Comparison of ENCODE assay signal across 9 mouse cellular contexts in the genomic region with DNA sequence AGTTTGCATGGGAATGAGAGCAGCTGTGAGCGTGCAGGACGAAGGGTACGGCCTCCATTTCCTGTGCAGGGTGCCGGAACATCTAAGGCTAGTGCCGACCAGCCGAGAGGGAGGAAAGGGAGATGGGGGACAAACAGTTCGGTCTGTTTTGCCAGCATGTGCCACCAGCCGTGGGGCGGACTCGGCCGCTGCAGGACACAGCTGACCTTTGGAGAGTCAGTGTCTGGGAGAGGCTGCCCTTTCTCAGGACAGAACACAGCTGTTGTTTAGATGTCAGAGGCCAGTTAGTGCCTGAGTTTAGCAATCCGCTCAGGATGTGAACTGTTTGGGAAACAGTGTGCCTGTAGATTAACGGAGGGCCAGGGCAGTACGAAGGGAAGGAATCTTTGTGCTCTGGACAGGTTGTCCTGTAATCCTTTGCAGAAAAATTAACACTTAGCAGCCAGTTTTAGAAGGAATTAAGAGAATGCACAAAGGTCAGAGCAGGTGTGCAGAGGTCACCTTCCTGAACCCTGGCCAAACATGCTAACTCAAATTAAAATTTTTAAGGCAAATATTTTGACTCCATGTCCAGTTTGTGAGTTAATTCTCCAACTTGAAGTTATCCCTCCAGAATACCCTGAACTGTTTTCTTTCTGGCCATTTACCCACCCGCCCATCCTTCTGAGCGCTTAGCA. TPM values are rescaled to one million over a fixed set of nuclear protein-coding genes. Genes with fewer than 3 reads are reported as not detected.
DNase-seq lines count a peak whose midpoint lies in the region; ATAC-seq and TF ChIP-seq lines count a peak whose summit lies in the region.
"Had no signal": no experiment of that assay in that cellular context is flagged by ENCODE, and none has a peak within 500 bp of the region (broad histone marks: within the 10 kb centered on the region; RNA-seq: fewer than 3 reads in every experiment).

No protein-coding gene starts in this region.

- peak overlapping the region; percentile 23 for H3K4me2 ChIP-seq in liver, postnatal 0 days (ENCODE audit: low read depth, low read length)
- H3K4me2 ChIP-seq: limb, embryonic 15.5 days had no signal

- DNase-seq in adrenal gland, adult 2 months, result peak; percentile 49
- no peak for DNase-seq in adrenal gland, postnatal 25 days
- peak; percentile 43 for DNase-seq in gastrocnemius, adult 18-20 months (ENCODE audit: low spot score)
- DNase-seq in kidney, adult 11 months, result peak; percentile 68
- peak; percentile 57 for DNase-seq in liver, postnatal 0 days
- no peak for DNase-seq in right cerebral cortex, adult 2 months (ENCODE audit: low spot score in 2 of 2)
- DNase-seq in left cerebral cortex, postnatal 25 days (ENCODE audit: low spot score in 2 of 2), result no peak

- no peak overlapping the region for H3K4me3 ChIP-seq in liver, postnatal 0 days (ENCODE audit: low read depth, low read length)
- H3K4me3 ChIP-seq: limb, embryonic 15.5 days had no signal

- no peaks in the 10 kb centered on the region for H3K9me3 ChIP-seq in liver, postnatal 0 days (ENCODE audit: low read length)
- H3K9me3 ChIP-seq: limb, embryonic 15.5 days had no signal

- no peak for TF ChIP-seq CTCF in liver, postnatal 0 days (IDR thresholded peaks at IDR 0.05; ENCODE audit: low read depth)

- intact Hi-C loops in left cerebral cortex, postnatal 25 days (cut with DNase I), result no loop called here

- no peaks in the 10 kb centered on the region for H3K36me3 ChIP-seq in liver, postnatal 0 days (replicated peaks; ENCODE audit: insufficient read depth, low read length)

- no peaks in the 10 kb centered on the region for H3K27me3 ChIP-seq in liver, postnatal 0 days (ENCODE audit: insufficient read depth, low read length)
- H3K27me3 ChIP-seq: limb, embryonic 15.5 days had no signal

- TF ChIP-seq EP300 in liver, postnatal 0 days (IDR thresholded peaks at IDR 0.05; ENCODE audit: low read depth), result peak; percentile 19; the same call in 1 of the 2 replicates

- H3K9ac ChIP-seq in liver, postnatal 0 days (replicated peaks), result no peak overlapping the region
- H3K9ac ChIP-seq: limb, embryonic 15.5 days had no signal

- peak overlapping the region; percentile 49 for H3K27ac ChIP-seq in liver, postnatal 0 days (ENCODE audit: low read depth)
- H3K27ac ChIP-seq: limb, embryonic 15.5 days had no signal

- 36% methylated on average over 16 of the region's 16 CpGs for WGBS in liver, postnatal 0 days (ENCODE audit: insufficient replicate concordance)

- peaks cover 6% of the 10 kb centered on the region for H3K4me1 ChIP-seq in liver, postnatal 0 days (ENCODE audit: insufficient read depth)

- ATAC-seq in liver, postnatal 0 days, result peak; percentile 91
- ATAC-seq in frontal cortex, adult (ENCODE audit: low TSS enrichment), result no peak

RNA-seq across cellular contexts. Expression of gene Ctdspl, which starts 34.3 kb away (rescaled TPM):
- 10 to 100 TPM; 28.0 to 33.1 TPM for total RNA-seq in adrenal gland, adult 2 months (2021)
- polyA plus RNA-seq in adrenal gland, adult 2 months (2012; rRNA removed), result 19.8 and 21.0 TPM in 2 replicates
- 27.2 and 31.3 TPM in 2 replicates for total RNA-seq in adrenal gland, postnatal 25 days (2021)
- 1 to 10 TPM; 3.0 to 3.7 TPM for total RNA-seq in gastrocnemius, adult 18-20 months (2021)
- polyA plus RNA-seq in liver, postnatal 0 days (2015; fragmentation: Nextera tagmentation; extraction: Ambion mirVana), result 2.2 and 2.4 TPM in 2 replicates
- total RNA-seq in left cerebral cortex, postnatal 25 days (2021), result 10 to 100 TPM; 31.9 to 38.7 TPM

Comparison
In these comparisons a context has a peak if more than half of its experiments do, and no peak if none do; other contexts are left out.
1. DNase-seq: peak in adrenal gland, adult 2 months (single experiment), gastrocnemius, adult 18-20 months (single experiment), kidney, adult 11 months (single experiment) and liver, postnatal 0 days (single experiment); none in adrenal gland, postnatal 25 days (single experiment), right cerebral cortex, adult 2 months (0 of 2) and left cerebral cortex, postnatal 25 days (0 of 2).